Mouse (Mus musculus) midbrain, embryonic 15.5 days (tissue): ENCODE measurements at regions not wholly inside any gene's neighbourhood (a gene's known extent, or its start where the extent isn't known, plus 50 kb on each side); places are given as distances from the start of the nearest gene placed in this dataset.
A peak's percentile ranks its signal among the peaks of the same experiment; 100 is the strongest.

Experiments used
- ATAC-seq: fragments of 200-750 bp; cut with Nextera tagmentation; replicated peaks from 2 replicates; pipeline ENCODE4 v1.8.0; 2017; ENCODE audit warnings: moderate TSS enrichment
- H3K27ac ChIP-seq: fragments of 300-500 bp; sonication (generic); 2 replicates; pipeline ENCODE4 v1.5.1; 2015; ENCODE audit warnings: mild to moderate bottlenecking, inconsistent platforms
- H3K27me3 ChIP-seq: fragments of 300-500 bp; sonication (generic); replicated peaks from 2 replicates; pipeline ENCODE4 v1.6.1; 2015; ENCODE audit warnings: inconsistent platforms
- H3K36me3 ChIP-seq: fragments of 300-500 bp; sonication (generic); replicated peaks from 2 replicates; pipeline ENCODE4 v1.6.1; 2015; ENCODE audit warnings: inconsistent platforms
- H3K4me1 ChIP-seq: fragments of 300-500 bp; sonication (generic); 2 replicates; pipeline ENCODE4 v1.6.1; 2015; ENCODE audit warnings: inconsistent platforms
- H3K4me2 ChIP-seq: fragments of 300-500 bp; sonication (generic); 2 replicates; pipeline ENCODE4 v1.6.1; 2015; ENCODE audit warnings: inconsistent platforms, mild to moderate bottlenecking, moderate library complexity
- H3K4me3 ChIP-seq: fragments of 300-500 bp; sonication (generic); 2 replicates; pipeline ENCODE4 v1.5.1; 2015; ENCODE audit warnings: mild to moderate bottlenecking, inconsistent platforms
- H3K9ac ChIP-seq: fragments of 300-500 bp; sonication (generic); 2 replicates; pipeline ENCODE4 v1.6.1; 2015; ENCODE audit warnings: mild to moderate bottlenecking, inconsistent platforms
- H3K9me3 ChIP-seq: fragments of 300-500 bp; sonication (generic); 2 replicates; pipeline ENCODE4 v1.6.1; 2016; ENCODE audit warnings: inconsistent platforms
- WGBS: fragments of 180-500 bp; shearing (Covaris S2); methylation state at CpG from one replicate; pipeline ENCODE4 v1.1.7; 2015; ENCODE audit warnings: mixed read lengths; 5-methylcytosine and 5-hydroxymethylcytosine counted together

- no peak overlapping the region for H3K9ac ChIP-seq
- H3K9me3 ChIP-seq: no peaks in the 10 kb centered on the region
- H3K27me3 ChIP-seq: no peaks in the 10 kb centered on the region
- H3K4me2 ChIP-seq: no peak overlapping the region
- 43% methylated on average over 1 of the region's 1 CpGs for WGBS
- no peaks in the 10 kb centered on the region for H3K4me1 ChIP-seq
- ATAC-seq: no peak
- no peaks in the 10 kb centered on the region for H3K36me3 ChIP-seq
- no peak overlapping the region for H3K27ac ChIP-seq
- no peak overlapping the region for H3K4me3 ChIP-seq
Measured at GRCm38 (mm10) chrX:22898698-22899051, 466.2 kb downstream of the Klhl13 start.

- H3K27ac ChIP-seq: no peak overlapping the region
- no peaks in the 10 kb centered on the region for H3K36me3 ChIP-seq
- no peak overlapping the region for H3K4me3 ChIP-seq
- H3K4me2 ChIP-seq: no peak overlapping the region
- H3K27me3 ChIP-seq: no peaks in the 10 kb centered on the region
- no peaks in the 10 kb centered on the region for H3K9me3 ChIP-seq
- WGBS: 34% methylated on average over 7 of the region's 7 CpGs
- no peak for ATAC-seq
- H3K4me1 ChIP-seq: no peaks in the 10 kb centered on the region
- H3K9ac ChIP-seq: no peak overlapping the region
Measured at GRCm38 (mm10) chrX:22898048-22898697, 466.7 kb downstream of the Klhl13 start.

- Histone ChIP-seq H3K4me3 (no peak overlapping the region), H3K27ac (no peak overlapping the region), H3K9me3 (no peaks in the 10 kb centered on the region), H3K27me3 (no peaks in the 10 kb centered on the region), H3K4me2 (no peak overlapping the region), H3K36me3 (no peaks in the 10 kb centered on the region), H3K4me1 (no peaks in the 10 kb centered on the region), H3K9ac (no peak overlapping the region)
- no peak for ATAC-seq
- 64% methylated on average over 1 of the region's 1 CpGs for WGBS
Measured at GRCm38 (mm10) chrX:22869791-22870190, 495.1 kb downstream of the Klhl13 start.

- Histone ChIP-seq H3K4me1 (no peaks in the 10 kb centered on the region), H3K36me3 (no peaks in the 10 kb centered on the region), H3K9me3 (no peaks in the 10 kb centered on the region), H3K4me2 (no peak overlapping the region), H3K27me3 (no peaks in the 10 kb centered on the region), H3K9ac (no peak overlapping the region), H3K27ac (peak overlapping the region; percentile 60), H3K4me3 (no peak overlapping the region)
- peak; percentile 91 for ATAC-seq
- 29% methylated on average over 9 of the region's 9 CpGs for WGBS
Measured at GRCm38 (mm10) chrX:22849522-22850495, 515.1 kb downstream of the Klhl13 start.

- no peak overlapping the region for H3K4me3 ChIP-seq
- H3K36me3 ChIP-seq: no peaks in the 10 kb centered on the region
- ATAC-seq: no peak
- H3K9ac ChIP-seq: no peak overlapping the region
- H3K4me1 ChIP-seq: no peaks in the 10 kb centered on the region
- H3K27me3 ChIP-seq: no peaks in the 10 kb centered on the region
- no peak overlapping the region for H3K4me2 ChIP-seq
- H3K9me3 ChIP-seq: no peaks in the 10 kb centered on the region
- no peak overlapping the region for H3K27ac ChIP-seq
- 22% methylated on average over 2 of the region's 2 CpGs for WGBS
Measured at GRCm38 (mm10) chrX:22848778-22849177, 516.1 kb downstream of the Klhl13 start.

- Histone ChIP-seq H3K36me3 (no peaks in the 10 kb centered on the region), H3K4me3 (no peak overlapping the region), H3K4me2 (no peak overlapping the region), H3K9ac (no peak overlapping the region), H3K9me3 (no peaks in the 10 kb centered on the region), H3K27ac (peak overlapping the region; percentile 42; the same call in 1 of the 2 replicates), H3K4me1 (no peaks in the 10 kb centered on the region), H3K27me3 (no peaks in the 10 kb centered on the region)
- ATAC-seq: peak; percentile 56
- 19% methylated on average over 3 of the region's 3 CpGs for WGBS
Measured at GRCm38 (mm10) chrX:22833226-22833625, 531.7 kb downstream of the Klhl13 start.

GRCm38 (mm10) chrX:22805184-22805583 lies 559.7 kb downstream of the Klhl13 start:
- Histone ChIP-seq H3K4me2 (no peak overlapping the region), H3K27ac (no peak overlapping the region), H3K9ac (no peak overlapping the region), H3K27me3 (no peaks in the 10 kb centered on the region), H3K36me3 (no peaks in the 10 kb centered on the region), H3K4me3 (no peak overlapping the region), H3K9me3 (no peaks in the 10 kb centered on the region), H3K4me1 (no peaks in the 10 kb centered on the region)
- WGBS: 69% methylated on average over 1 of the region's 1 CpGs
- no peak for ATAC-seq

- ATAC-seq: no peak
- no peak overlapping the region for H3K9ac ChIP-seq
- 90% methylated on average over 1 of the region's 1 CpGs for WGBS
- H3K9me3 ChIP-seq: no peaks in the 10 kb centered on the region
- no peaks in the 10 kb centered on the region for H3K36me3 ChIP-seq
- H3K4me1 ChIP-seq: no peaks in the 10 kb centered on the region
- no peak overlapping the region for H3K4me3 ChIP-seq
- no peak overlapping the region for H3K27ac ChIP-seq
- no peak overlapping the region for H3K4me2 ChIP-seq
- no peaks in the 10 kb centered on the region for H3K27me3 ChIP-seq
Measured at GRCm38 (mm10) chrX:22769971-22770530, 594.8 kb downstream of the Klhl13 start.

- no peak overlapping the region for H3K27ac ChIP-seq
- H3K4me2 ChIP-seq: no peak overlapping the region
- H3K4me3 ChIP-seq: no peak overlapping the region
- H3K9me3 ChIP-seq: no peaks in the 10 kb centered on the region
- H3K9ac ChIP-seq: no peak overlapping the region
- H3K36me3 ChIP-seq: no peaks in the 10 kb centered on the region
- no peaks in the 10 kb centered on the region for H3K4me1 ChIP-seq
- 37% methylated on average over 2 of the region's 2 CpGs for WGBS
- peak; percentile 66; the same call in 1 of the 2 replicates for ATAC-seq
- no peaks in the 10 kb centered on the region for H3K27me3 ChIP-seq
Measured at GRCm38 (mm10) chrX:22739235-22739634, 625.6 kb downstream of the Klhl13 start.

- WGBS: 80% methylated on average over 2 of the region's 2 CpGs
- no peaks in the 10 kb centered on the region for H3K9me3 ChIP-seq
- H3K27me3 ChIP-seq: no peaks in the 10 kb centered on the region
- no peaks in the 10 kb centered on the region for H3K4me1 ChIP-seq
- no peak overlapping the region for H3K4me3 ChIP-seq
- no peak overlapping the region for H3K9ac ChIP-seq
- no peak overlapping the region for H3K4me2 ChIP-seq
- H3K36me3 ChIP-seq: no peaks in the 10 kb centered on the region
- no peak overlapping the region for H3K27ac ChIP-seq
- ATAC-seq: no peak
Measured at GRCm38 (mm10) chrX:22698179-22698578, 666.7 kb downstream of the Klhl13 start.

GRCm38 (mm10) chrX:22657722-22658342 lies 707.0 kb downstream of the Klhl13 start:
- peak; percentile 67; the same call in 1 of the 2 replicates for ATAC-seq
- Histone ChIP-seq H3K9ac (no peak overlapping the region), H3K4me2 (no peak overlapping the region), H3K27me3 (no peaks in the 10 kb centered on the region), H3K4me1 (no peaks in the 10 kb centered on the region), H3K36me3 (no peaks in the 10 kb centered on the region), H3K27ac (no peak overlapping the region), H3K4me3 (no peak overlapping the region), H3K9me3 (no peaks in the 10 kb centered on the region)
- WGBS: 41% methylated on average over 3 of the region's 3 CpGs
